Mouse (Mus musculus) G1E (cell line): ENCODE data around the gene Cyp2t4. TPM values are rescaled to one million over a fixed set of nuclear protein-coding genes. Genes with fewer than 3 reads are reported as not detected.

Experiments
- ATAC-seq: 2 replicates; pipeline ENCODE4 v1.8.0; 2016; ENCODE audit warnings: mild to moderate bottlenecking; ENCODE audit not compliant: insufficient number of reproducible peaks, poor library complexity, low FRiP score, severe bottlenecking; ENCODE audit errors: extremely low read depth
- DNase-seq: peaks from one replicate; pipeline ENCODE4 v3.0.0; 2012; ENCODE audit warnings: low spot score
- H3K27me3 ChIP-seq: 2 replicates; pipeline ENCODE4 v1.6.1; 2012; ENCODE audit warnings: mild to moderate bottlenecking, low read length, inconsistent platforms; ENCODE audit not compliant: insufficient read depth
- H3K36me3 ChIP-seq: replicated peaks from 2 replicates; pipeline ENCODE3; 2012; ENCODE audit warnings: mild to moderate bottlenecking, inconsistent platforms
- H3K4me1 ChIP-seq: 2 replicates; pipeline ENCODE4 v1.6.1; 2012; ENCODE audit warnings: low read depth, low read length, inconsistent platforms, mixed read lengths; ENCODE audit not compliant: insufficient read depth
- H3K4me3 ChIP-seq: 2 replicates; pipeline ENCODE4 v1.5.1; 2012; ENCODE audit warnings: low read depth, mild to moderate bottlenecking, inconsistent platforms, low read length, moderate library complexity, mixed read lengths
- H3K9me3 ChIP-seq: replicated peaks from 2 replicates; pipeline ENCODE4 v1.6.1; 2012; ENCODE audit warnings: inconsistent platforms
- CTCF ChIP-seq: IDR thresholded peaks from 2 replicates; pipeline ENCODE4 v1.5.1; 2012; ENCODE audit warnings: low read depth, low read length, inconsistent platforms, mixed read lengths
- GATA1 ChIP-seq: IDR thresholded peaks from 2 replicates; pipeline ENCODE4 v1.6.1; 2012; ENCODE audit warnings: borderline replicate concordance, low read length, inconsistent platforms, mixed read lengths
- GATA2 ChIP-seq: IDR thresholded peaks from 2 replicates; pipeline ENCODE4 v1.6.1; 2012; ENCODE audit warnings: low read depth, low read length, inconsistent platforms, borderline replicate concordance
- POLR2AphosphoS5 ChIP-seq: IDR thresholded peaks from 2 replicates; pipeline ENCODE4 v1.6.1; 2012; ENCODE audit warnings: low read depth, low read length, inconsistent platforms; ENCODE audit not compliant: insufficient replicate concordance
- TAL1 ChIP-seq: conservative IDR thresholded peaks from 2 replicates; pipeline ENCODE4 v1.6.1; 2012; ENCODE audit warnings: low read depth, low read length, inconsistent platforms, mixed read lengths
- polyA plus RNA-seq: library from polyadenylated mRNA; stranded (reverse); fragments of >175 nt; gene quantifications from 2 replicates; pipeline ENCODE4 v1.2.3, GENCODE M21; 2012
- total RNA-seq, 2 experiments: library from RNA; stranded (forward) in 1 of 2; stranded (reverse) in 1 of 2; fragments of 200-1000 nt in 1 of 2; fragments of >200 nt in 1 of 2; fragmentation: Nextera tagmentation in 1 of 2; gene quantifications; 2 replicates each; pipeline ENCODE4 v1.2.3; 2014 to 2017

The Cyp2t4 gene
- total and polyA plus RNA-seq, 3 experiments: not detected

DNA sequence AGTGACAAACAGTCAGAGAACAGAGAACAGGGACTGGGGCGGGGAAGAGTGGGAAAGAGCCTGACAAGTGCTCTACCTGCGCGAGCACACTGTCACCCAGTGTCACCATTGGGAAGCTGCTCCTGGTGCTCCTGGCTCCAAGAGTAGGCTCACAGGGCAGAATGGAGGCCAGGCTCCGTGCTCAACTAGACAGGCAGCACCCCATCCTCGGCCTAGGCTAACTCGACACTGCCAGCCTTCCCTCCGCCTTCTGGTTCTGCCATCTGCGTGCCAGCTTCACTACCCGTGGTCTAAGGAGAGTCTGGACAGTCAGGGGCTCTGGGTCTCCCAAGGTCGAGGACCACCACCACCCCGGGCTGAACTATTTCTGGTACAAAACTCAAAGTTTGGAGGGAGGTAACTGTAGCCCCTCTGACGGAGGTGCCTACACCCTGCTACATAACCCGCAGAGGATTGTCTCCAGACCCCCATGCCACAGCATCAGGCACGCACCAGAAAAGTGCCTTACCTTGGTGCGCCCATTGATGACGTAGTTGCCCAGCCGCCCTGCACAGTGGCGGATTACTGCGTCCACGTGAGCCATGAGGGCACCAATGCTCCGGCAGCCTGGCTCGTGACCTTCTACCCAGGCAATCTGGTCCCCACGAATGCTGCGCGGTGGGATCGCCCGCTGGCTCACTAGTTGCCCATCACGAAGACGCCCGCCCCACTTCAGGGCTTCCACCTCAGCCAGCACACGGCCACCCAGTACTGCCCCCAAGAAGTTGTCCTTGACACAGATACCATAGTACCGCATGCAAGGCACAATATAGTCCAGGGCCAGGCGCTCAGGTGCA lies 10.8 kb downstream of the Cyp2t4 start:
- H3K4me3 ChIP-seq: peak overlapping the region; percentile 80; the same call in 1 of the 2 replicates
- no peaks in the 10 kb centered on the region for H3K9me3 ChIP-seq
- peaks cover 84% of the 10 kb centered on the region for H3K4me1 ChIP-seq
- peaks cover 79% of the 10 kb centered on the region for H3K36me3 ChIP-seq
- no peak for TF ChIP-seq GATA1
- no peak for TF ChIP-seq POLR2AphosphoS5
- no peak for TF ChIP-seq TAL1
- no peak for TF ChIP-seq GATA2
- TF ChIP-seq CTCF: no peak
- ATAC-seq (no peak), DNase-seq (no peak)
- H3K27me3 ChIP-seq: no peaks in the 10 kb centered on the region; the same call in 1 of the 2 replicates

DNA sequence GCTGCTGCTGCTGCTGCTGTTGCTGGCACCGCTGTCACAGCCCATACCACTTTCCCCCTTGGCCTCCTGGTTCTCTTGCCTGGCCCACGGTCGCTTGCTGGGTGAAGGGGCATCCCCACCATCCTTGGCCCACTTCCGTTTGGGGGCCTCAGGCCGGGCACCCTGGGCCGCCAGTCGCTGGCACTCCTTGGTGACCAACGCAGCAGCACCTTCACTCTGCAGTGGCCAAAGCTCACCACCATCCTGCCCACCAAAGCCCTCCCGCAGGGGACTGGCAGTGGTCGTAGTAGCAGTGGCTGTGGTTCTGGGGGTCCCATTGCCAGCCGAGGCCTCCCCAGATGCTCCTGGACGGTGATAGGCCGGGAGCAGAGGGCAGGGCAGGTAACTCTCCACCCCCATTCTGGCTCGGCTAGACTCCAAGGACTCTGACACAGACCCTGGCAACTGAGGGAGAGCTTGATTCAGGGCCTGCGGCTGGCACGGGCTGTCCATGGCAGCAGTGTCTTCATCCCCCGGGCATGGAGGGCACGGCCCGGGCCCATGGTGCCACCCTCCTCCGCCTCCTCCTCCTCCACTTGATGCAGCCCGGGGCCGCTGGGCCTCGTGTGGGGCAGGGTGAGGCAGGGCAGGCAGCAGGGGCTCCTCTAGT lies 11.6 kb downstream of the Cyp2t4 start:
- Histone ChIP-seq H3K36me3 (peaks cover 76% of the 10 kb centered on the region), H3K9me3 (no peaks in the 10 kb centered on the region), H3K4me1 (peaks cover 76% of the 10 kb centered on the region), H3K4me3 (peak overlapping the region; percentile 80; the same call in 1 of the 2 replicates), H3K27me3 (no peaks in the 10 kb centered on the region; the same call in 1 of the 2 replicates)
- ATAC-seq (no peak), DNase-seq (no peak)
- no peak for TF ChIP-seq GATA1
- TF ChIP-seq TAL1: no peak

DNA sequence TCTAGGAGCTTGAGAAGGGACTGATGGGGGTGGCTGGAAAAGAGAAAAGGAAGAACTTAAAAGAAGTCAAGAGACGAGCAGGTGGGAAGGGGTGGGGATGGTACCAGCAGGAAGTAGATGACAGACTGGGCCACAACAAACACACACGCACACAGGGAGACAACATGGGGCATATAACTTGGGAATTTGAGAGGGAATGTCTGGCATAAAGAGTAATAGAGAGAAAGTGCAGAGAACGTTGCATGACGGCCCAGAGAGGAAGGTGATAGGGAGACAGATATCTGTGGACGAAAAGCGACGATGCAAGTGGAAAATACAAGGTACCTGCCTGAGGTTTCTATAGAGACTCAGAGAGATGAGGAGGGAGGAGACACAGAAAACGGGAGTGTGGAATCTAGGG lies 12.2 kb downstream of the Cyp2t4 start:
- H3K9me3 ChIP-seq: no peaks in the 10 kb centered on the region
- H3K36me3 ChIP-seq: peaks cover 75% of the 10 kb centered on the region
- ATAC-seq (no peak), DNase-seq (peak; percentile 23)
- no peak for TF ChIP-seq TAL1
- no peak for TF ChIP-seq CTCF
- TF ChIP-seq GATA2: no peak
- TF ChIP-seq POLR2AphosphoS5: no peak
- TF ChIP-seq GATA1: no peak
- no peaks in the 10 kb centered on the region; the same call in 1 of the 2 replicates for H3K27me3 ChIP-seq
- H3K4me3 ChIP-seq: peak overlapping the region; percentile 80
- peaks cover 70% of the 10 kb centered on the region for H3K4me1 ChIP-seq

DNA sequence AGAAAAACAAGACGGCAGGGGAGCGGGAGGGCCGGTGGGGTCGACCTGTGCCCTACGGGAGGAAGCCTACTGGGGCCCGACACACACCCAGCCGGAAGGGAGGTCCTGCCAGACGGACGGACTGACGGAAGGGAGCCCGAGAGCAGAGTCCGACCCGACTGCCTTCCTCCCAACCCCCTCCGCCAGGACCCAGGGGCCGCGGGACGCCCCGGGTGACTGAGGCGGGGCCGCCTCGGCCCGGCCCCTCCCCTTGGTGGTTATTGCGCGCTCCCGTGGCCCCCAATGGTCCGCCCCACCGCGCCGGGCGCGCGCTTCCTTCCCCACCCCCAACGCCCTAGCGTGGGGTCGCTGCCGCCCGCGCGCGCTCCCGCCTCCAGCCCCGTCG lies 12.7 kb downstream of the Cyp2t4 start:
- peak; percentile 42; the same call in 1 of the 2 replicates for ATAC-seq
- no peaks in the 10 kb centered on the region; the same call in 1 of the 2 replicates for H3K27me3 ChIP-seq
- no peak for TF ChIP-seq GATA1
- no peaks in the 10 kb centered on the region for H3K9me3 ChIP-seq
- DNase-seq: peak; percentile 92
- H3K4me3 ChIP-seq: peak overlapping the region; percentile 80
- peaks cover 75% of the 10 kb centered on the region for H3K36me3 ChIP-seq
- peaks cover 65% of the 10 kb centered on the region for H3K4me1 ChIP-seq

DNA sequence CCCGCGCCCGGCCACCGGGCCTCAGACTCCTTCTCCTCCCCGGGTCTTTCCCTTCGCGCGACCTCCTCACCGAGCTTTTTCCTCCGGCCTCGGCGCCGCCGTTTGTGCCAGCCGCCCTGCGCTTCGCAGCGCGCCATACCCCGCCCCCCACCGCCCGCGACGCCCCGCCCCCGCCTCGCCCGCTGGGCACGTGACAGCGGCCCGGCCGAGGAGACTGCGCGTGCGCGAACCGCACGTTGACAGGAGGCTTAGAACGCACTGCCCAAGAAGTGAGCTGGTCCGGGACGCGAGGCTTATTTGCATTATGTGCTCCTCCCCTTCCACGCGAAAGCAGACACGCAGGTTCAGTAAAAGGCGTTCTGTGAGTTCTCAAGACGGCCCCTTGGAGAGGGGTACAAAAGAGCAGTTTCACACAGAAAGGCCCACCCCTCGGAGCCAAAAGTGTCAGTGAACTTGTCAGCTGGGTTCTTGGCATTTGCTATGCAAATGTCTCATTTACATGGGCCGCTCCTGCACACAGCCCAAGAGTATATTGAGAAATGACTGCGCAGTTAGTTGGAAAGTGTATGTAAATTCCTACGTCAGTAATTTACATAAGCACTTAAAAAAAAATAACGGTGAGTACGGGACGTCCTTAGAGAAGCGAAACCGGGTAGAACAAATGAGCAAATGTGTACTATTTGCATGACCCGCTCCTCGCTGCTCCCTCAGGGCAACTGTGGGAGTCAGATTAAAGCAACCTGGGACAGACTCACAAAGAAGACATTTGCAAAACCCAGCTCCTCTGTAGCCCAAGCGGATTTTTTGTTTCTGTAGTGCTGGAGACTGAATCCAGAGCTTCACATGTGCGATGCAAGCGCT lies 13.3 kb downstream of the Cyp2t4 start, which contains the start of gene Egln2:
Egln2 (minus strand) TSS at position 189 of the 861 bp plus-strand sequence.
- Histone ChIP-seq H3K4me1 (peaks cover 59% of the 10 kb centered on the region), H3K27me3 (no peaks in the 10 kb centered on the region; the same call in 1 of the 2 replicates), H3K9me3 (no peaks in the 10 kb centered on the region), H3K36me3 (peaks cover 75% of the 10 kb centered on the region), H3K4me3 (peak within 1 kb of the TSS; percentile 80)
- ATAC-seq (peak; percentile 71), DNase-seq (peak; percentile 90)
- TF ChIP-seq POLR2AphosphoS5 (no peak), TAL1 (no peak), GATA1 (no peak), GATA2 (no peak), CTCF (no peak)

DNA sequence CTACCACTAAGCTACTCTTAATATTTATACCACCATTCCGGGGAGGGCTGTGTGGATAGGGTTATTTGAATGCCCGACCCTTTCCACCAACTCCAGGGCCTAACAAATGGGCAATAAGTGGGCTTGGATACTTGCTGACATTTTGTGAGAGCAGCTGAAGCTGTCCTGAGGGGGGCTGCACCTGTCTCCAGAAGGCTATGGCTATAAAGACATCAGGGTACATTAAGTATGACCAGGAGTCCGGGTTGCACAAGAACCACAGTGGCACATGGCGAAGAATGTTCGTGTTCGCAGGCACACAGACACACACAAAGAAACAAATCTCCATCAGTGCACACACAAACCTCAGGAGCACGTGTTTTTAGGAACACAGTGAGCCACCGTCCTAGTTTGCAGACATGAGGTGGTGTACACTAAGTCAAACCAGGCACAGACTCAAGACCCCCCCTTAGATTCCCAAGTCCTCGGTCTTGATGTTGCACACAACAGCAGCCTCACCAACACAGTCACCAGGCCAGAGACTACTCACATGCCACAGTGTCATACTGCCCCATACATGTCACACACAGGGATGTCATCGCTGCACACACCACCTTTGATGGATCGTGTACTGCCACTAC lies 14.1 kb downstream of the Cyp2t4 start:
- H3K9me3 ChIP-seq: no peaks in the 10 kb centered on the region
- H3K4me3 ChIP-seq: peak overlapping the region; percentile 80
- ATAC-seq (no peak), DNase-seq (no peak)
- peaks cover 75% of the 10 kb centered on the region for H3K36me3 ChIP-seq
- H3K4me1 ChIP-seq: peaks cover 53% of the 10 kb centered on the region
- H3K27me3 ChIP-seq: no peaks in the 10 kb centered on the region; the same call in 1 of the 2 replicates
- no peak for TF ChIP-seq GATA2
- no peak for TF ChIP-seq TAL1
- TF ChIP-seq GATA1: no peak
- TF ChIP-seq POLR2AphosphoS5: 0 out of 2 replicates have a peak, but pooled peaks have one; percentile 47
- TF ChIP-seq CTCF: no peak
